Mouse (Mus musculus): ENCODE results near the gene Tagln2.

- TF ChIP-seq MYOD1 (IDR thresholded peaks at IDR 0.05; ENCODE audit: control insufficient read depth in 1 of 3, insufficient read length in 2 of 3, low read depth in 2 of 3) (no peak), TCF3 (IDR thresholded peaks at IDR 0.05; ENCODE audit: insufficient read length, low read depth) (no peak), POLR2A (IDR thresholded peaks at IDR 0.05; ENCODE audit: insufficient read length, low read depth) (no peak), MAX (IDR thresholded peaks at IDR 0.05; ENCODE audit: low read depth) (no peak), CEBPB (IDR thresholded peaks at IDR 0.05; ENCODE audit: insufficient read depth, poor library complexity, severe bottlenecking) (no peak), TCF12 (IDR thresholded peaks at IDR 0.05; ENCODE audit: insufficient read depth, poor library complexity, severe bottlenecking) (no peak)
Measured at GRCm38 (mm10) chr1:172469373-172469772, 30.5 kb upstream of the Tagln2 start.
